Mouse (Mus musculus) heart, postnatal 0 days (tissue): ENCODE results near the gene AI854703.

Experiments
- CTCF ChIP-seq: IDR thresholded peaks from 2 replicates; pipeline ENCODE4 v1.5.1; 2016; ENCODE audit warnings: antibody characterized with exemption, control low read depth, low read depth
- EP300 ChIP-seq: IDR thresholded peaks from 2 replicates; pipeline ENCODE4 v1.6.1; 2016; ENCODE audit warnings: antibody characterized with exemption, low read depth

DNA sequence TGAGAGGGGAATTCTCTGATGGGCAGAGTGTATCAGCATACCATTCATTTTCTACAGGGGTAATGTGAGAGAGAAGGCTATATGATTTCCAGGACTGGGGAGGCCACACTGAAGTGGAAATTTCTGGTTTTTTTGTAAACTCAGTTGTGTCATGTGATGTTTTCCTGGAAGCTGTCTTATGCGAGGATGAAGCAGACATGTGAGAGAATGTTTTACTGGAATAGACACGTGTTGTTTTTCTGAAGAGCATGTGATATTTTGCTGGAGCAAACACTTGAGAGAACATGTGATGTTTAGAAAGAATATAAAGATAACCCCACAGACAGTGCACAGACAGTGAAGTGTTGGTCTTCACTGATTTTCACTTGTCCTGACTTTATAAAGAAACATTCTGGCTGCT, 12.0 kb downstream of the AI854703 start:
- TF ChIP-seq EP300 (no peak), CTCF (no peak)
